Mouse (Mus musculus) layer of hippocampus, postnatal 14 days (tissue): Measurements from ENCODE around the gene Tnnt3. TPM values are rescaled to one million over a fixed set of nuclear protein-coding genes. Genes with fewer than 3 reads are reported as not detected.
A peak's percentile ranks its signal among the peaks of the same experiment; 100 is the strongest.

Source experiments
- DNase-seq, 2 experiments: peaks; one replicate each; pipeline ENCODE4 v3.0.0; 2021 to 2022; ENCODE audit warnings: low spot score in 2 of 2, mixed read lengths in 1 of 2
- total RNA-seq, 2 experiments: library from RNA; stranded (reverse); gene quantifications; 2 replicates each; pipeline ENCODE4 v1.2.3; 2021

Tnnt3 gene
- total RNA-seq, 2 experiments from 2014 or later: 0.92 to 0.95 TPM

GRCm38 (mm10) chr7:142506501-142506900 is 7.9 kb downstream of the Tnnt3 start:
- no peak for DNase-seq

- DNase-seq: no peak
These were observed 8.8 kb downstream of the Tnnt3 start for GRCm38 (mm10) chr7:142507453-142507852.

GRCm38 (mm10) chr7:142509518-142509917 is 10.9 kb downstream of the Tnnt3 start:
- no peak for DNase-seq

GRCm38 (mm10) chr7:142510021-142510777 is 11.6 kb downstream of the Tnnt3 start:
- DNase-seq: peak; percentile 8 to 32

- DNase-seq: no peak
These were observed 15.4 kb downstream of the Tnnt3 start for GRCm38 (mm10) chr7:142514048-142514447.

GRCm38 (mm10) chr7:142516221-142516978 is 17.8 kb downstream of the Tnnt3 start:
- no peak for DNase-seq

GRCm38 (mm10) chr7:142517531-142517930 is 18.9 kb downstream of the Tnnt3 start:
- DNase-seq: no peak

GRCm38 (mm10) chr7:142520331-142520730 is 21.7 kb downstream of the Tnnt3 start:
- no peak for DNase-seq

GRCm38 (mm10) chr7:142522352-142522751 is 23.7 kb downstream of the Tnnt3 start:
- no peak for DNase-seq

GRCm38 (mm10) chr7:142523200-142523990 is 24.8 kb downstream of the Tnnt3 start:
- no peak for DNase-seq

- DNase-seq: no peak
These were observed 26.9 kb downstream of the Tnnt3 start for GRCm38 (mm10) chr7:142525342-142526178.

GRCm38 (mm10) chr7:142529350-142529749 is 30.7 kb downstream of the Tnnt3 start:
- DNase-seq: no peak

- DNase-seq: no peak
These were observed 33.4 kb downstream of the Tnnt3 start for GRCm38 (mm10) chr7:142531973-142532521.

GRCm38 (mm10) chr7:142532671-142533058 is 34.0 kb downstream of the Tnnt3 start, which contains the start of gene Mrpl23:
Gene Mrpl23 (plus strand): TSS chr7:142532686.
- no peak for DNase-seq

- peak; percentile 85 to 87 for DNase-seq
These were observed 34.6 kb downstream of the Tnnt3 start for GRCm38 (mm10) chr7:142533059-142533855.

- no peak for DNase-seq
These were observed 36.5 kb downstream of the Tnnt3 start for GRCm38 (mm10) chr7:142535116-142535515.

- no peak for DNase-seq
These were observed 37.2 kb downstream of the Tnnt3 start for GRCm38 (mm10) chr7:142535832-142536231.

GRCm38 (mm10) chr7:142537181-142537580 is 38.5 kb downstream of the Tnnt3 start:
- DNase-seq: no peak

- DNase-seq: peak; percentile 53 to 56
These were observed 39.2 kb downstream of the Tnnt3 start for GRCm38 (mm10) chr7:142537879-142538278.
